Mouse (Mus musculus) hematopoietic stem cell, adult 5-6 weeks (primary cell): ENCODE measurements around the gene Fam129b. TPM values are rescaled to one million over a fixed set of nuclear protein-coding genes. Genes with fewer than 3 reads are reported as not detected.

Experiments used
- ATAC-seq, 2 experiments: fragments of 125-278 bp in 1 of 2; replicated peaks in 1 of 2; 2 replicates each; pipeline ENCODE4 v1.8.0; 2016 to 2017; ENCODE audit warnings: inconsistent platforms in 2 of 2, mild to moderate bottlenecking in 2 of 2, moderate number of reproducible peaks in 2 of 2, low read depth in 1 of 2, moderate TSS enrichment in 1 of 2; ENCODE audit not compliant: low FRiP score in 2 of 2, poor library complexity in 2 of 2, severe bottlenecking in 2 of 2, insufficient read depth in 1 of 2, low TSS enrichment in 1 of 2
- total RNA-seq: library from RNA; stranded (forward); fragments of 172-1452, 232-1000 nt; gene quantifications from 2 replicates; pipeline ENCODE4 v1.2.3, GENCODE M21; 2017

Gene Fam129b
- total RNA-seq, 1 experiment from 2014 or later: 26.5 TPM

GRCm38 (mm10) chr2:32966689-32967631, 91.0 kb downstream of the Fam129b start:
- peak; percentile 75 to 80 for ATAC-seq

GRCm38 (mm10) chr2:32968024-32968614, 92.2 kb downstream of the Fam129b start:
- no peak for ATAC-seq

- ATAC-seq: no peak
Observed at GRCm38 (mm10) chr2:32969326-32969725, 93.4 kb downstream of the Fam129b start.

- no peak for ATAC-seq
Observed at GRCm38 (mm10) chr2:32971235-32971634, 95.3 kb downstream of the Fam129b start.

GRCm38 (mm10) chr2:32974216-32974615, 98.3 kb downstream of the Fam129b start:
- no peak for ATAC-seq

Other genes with a start within 250 kb of the Fam129b start
- 20.9 and 23.6 TPM in 2 replicates for gene Eng, start 229.5 kb upstream of the Fam129b start, total RNA-seq
- gene Fpgs, start 172.0 kb upstream of the Fam129b start, total RNA-seq: 20.6 and 27.0 TPM in 2 replicates
- 68.8 and 74.9 TPM in 2 replicates for gene Cdk9, start 163.0 kb upstream of the Fam129b start, total RNA-seq
- gene Sh2d3c, start 155.1 kb upstream of the Fam129b start, total RNA-seq: 10.4 and 17.9 TPM in 2 replicates
- gene 6330409D20Rik, start 135.1 kb upstream of the Fam129b start, total RNA-seq: not detected in 2 replicates
- 17.8 and 23.3 TPM in 2 replicates for gene Tor2a, start 118.9 kb upstream of the Fam129b start, total RNA-seq
- not detected in 2 replicates for gene Ttc16, start 100.5 kb upstream of the Fam129b start, total RNA-seq
- 1.5 and 2.8 TPM in 2 replicates for gene Ptrh1, start 100.3 kb upstream of the Fam129b start, total RNA-seq
- gene Cfap157, start 91.7 kb upstream of the Fam129b start, total RNA-seq: not detected in 2 replicates
- 5.2 and 6.2 TPM in 2 replicates for gene Stxbp1, start 28.9 kb upstream of the Fam129b start, total RNA-seq
- gene Rpl12, start 85.4 kb downstream of the Fam129b start, total RNA-seq: 2,548 and 2,599 TPM in 2 replicates
- gene Lrsam1, start 85.5 kb downstream of the Fam129b start, total RNA-seq: 4.9 and 5.1 TPM in 2 replicates
- 0.88 and 5.0 TPM in 2 replicates for gene Slc2a8, start 106.0 kb downstream of the Fam129b start, total RNA-seq